Mouse (Mus musculus) spleen, adult 2 months (tissue): Measurements from ENCODE around the gene Gm15091. TPM values are rescaled to one million over a fixed set of nuclear protein-coding genes. Genes with fewer than 3 reads are reported as not detected.
"Not testable (repeated sequence)": the region's sequence is repeated elsewhere in the genome, so short reads cannot be mapped to it uniquely, and the experiment has no call there.

Experiments used
- DNase-seq, 2 experiments: peaks; one replicate each; pipeline versions ENCODE4 v3.0.0 to v3.0.0-alpha.2; 2012 to 2021; ENCODE audit warnings: low spot score in 2 of 2, low read depth in 1 of 2
- H3K27ac ChIP-seq: fragments of 200-500 bp; 2 replicates; pipeline ENCODE4 v1.5.1; 2012; ENCODE audit warnings: low read length, inconsistent platforms; ENCODE audit not compliant: insufficient read depth
- H3K27me3 ChIP-seq: fragments of 200-500 bp; 2 replicates; pipeline ENCODE4 v1.6.1; 2012; ENCODE audit warnings: mild to moderate bottlenecking, moderate library complexity, low read length, inconsistent platforms; ENCODE audit not compliant: control insufficient read depth, insufficient read depth
- H3K36me3 ChIP-seq: fragments of 200-500 bp; 2 replicates; pipeline ENCODE4 v1.6.1; 2012; ENCODE audit warnings: mild to moderate bottlenecking, low read length, inconsistent platforms; ENCODE audit not compliant: control insufficient read depth, insufficient read depth
- H3K4me1 ChIP-seq: fragments of 200-500 bp; 2 replicates; pipeline ENCODE4 v1.6.1; 2011; ENCODE audit warnings: inconsistent platforms; ENCODE audit not compliant: control insufficient read depth, insufficient read depth, insufficient read length
- H3K4me3 ChIP-seq: fragments of 200-500 bp; 2 replicates; pipeline ENCODE4 v1.5.1; 2011; ENCODE audit warnings: mild to moderate bottlenecking, inconsistent platforms; ENCODE audit not compliant: insufficient read depth, insufficient read length; ENCODE audit errors: extremely low read depth
- WGBS: fragments of 180-500 bp; shearing (Covaris S2); methylation state at CpG from one replicate; pipeline ENCODE4 v1.1.7; 2018; 5-methylcytosine and 5-hydroxymethylcytosine counted together
- polyA plus RNA-seq: library from polyadenylated mRNA; depleted of rRNA; stranded (reverse); fragments of >200 nt; gene quantifications from 2 replicates; pipeline ENCODE4 v1.2.3, GENCODE M21; 2012; rRNA removed

Gene Gm15091
- polyA plus RNA-seq, result not detected in 2 replicates

GRCm38 (mm10) chrX:149941355-149941754 is at the start of gene Gm15091:
Gene Gm15091 (plus strand): TSS chrX:149941655.
- not testable (repeated sequence) for H3K4me3 ChIP-seq, H3K27ac ChIP-seq, H3K36me3 ChIP-seq, H3K27me3 ChIP-seq, DNase-seq, H3K4me1 ChIP-seq
- WGBS, result 86% methylated on average over 4 of the region's 6 CpGs

Other genes with a start within 250 kb of the Gm15091 start
- gene Gm15097, start 157.2 kb upstream of the Gm15091 start, polyA plus RNA-seq, result not detected in 2 replicates